Mouse (Mus musculus): ENCODE results near the gene Rnf5. TPM values are rescaled to one million over a fixed set of nuclear protein-coding genes. Genes with fewer than 3 reads are reported as not detected.
A peak's percentile ranks its signal among the peaks of the same experiment; 100 is the strongest.

The Rnf5 gene
- polyA plus RNA-seq, 1 experiment from 2014 or later = 240 TPM

GRCm38 (mm10) chr17:34587814-34588213 lies 15.7 kb downstream of the Rnf5 start:
- no peak for ATAC-seq (ENCODE audit: low FRiP score, low read depth)
- H3K27ac ChIP-seq (replicated peaks) = peak overlapping the region; percentile 99
- peaks cover 54% of the 10 kb centered on the region for H3K4me1 ChIP-seq
- no peaks in the 10 kb centered on the region for H3K36me3 ChIP-seq
- H3K9ac ChIP-seq (replicated peaks) = peak overlapping the region; percentile 87
- peak overlapping the region; percentile 72 for H3K4me2 ChIP-seq (replicated peaks)
- no peaks in the 10 kb centered on the region for H3K9me3 ChIP-seq
- whole genome bisulfite sequencing = 5% methylated on average over 19 of the region's 19 CpGs
- H3K27me3 ChIP-seq = no peaks in the 10 kb centered on the region
- H3K4me3 ChIP-seq = peak overlapping the region; percentile 77

- ATAC-seq (ENCODE audit: low FRiP score, low read depth) = peak; percentile 83
- Histone ChIP-seq H3K27me3 (no peaks in the 10 kb centered on the region), H3K9ac (replicated peaks) (peak overlapping the region; percentile 87), H3K27ac (replicated peaks) (peak overlapping the region; percentile 99), H3K4me1 (peaks cover 51% of the 10 kb centered on the region), H3K9me3 (no peaks in the 10 kb centered on the region), H3K4me3 (peak overlapping the region; percentile 77), H3K36me3 (no peaks in the 10 kb centered on the region), H3K4me2 (replicated peaks) (peak overlapping the region; percentile 72)
- 1% methylated on average over 46 of the region's 50 CpGs for WGBS
These were observed 16.1 kb downstream of the Rnf5 start for GRCm38 (mm10) chr17:34587423-34587811.

GRCm38 (mm10) chr17:34586796-34587422 lies 16.6 kb downstream of the Rnf5 start:
- no peaks in the 10 kb centered on the region for H3K27me3 ChIP-seq
- H3K4me1 ChIP-seq = peaks cover 51% of the 10 kb centered on the region
- H3K4me2 ChIP-seq (replicated peaks) = peak overlapping the region; percentile 72
- H3K4me3 ChIP-seq = peak overlapping the region; percentile 77
- no peaks in the 10 kb centered on the region for H3K9me3 ChIP-seq
- H3K9ac ChIP-seq (replicated peaks) = peak overlapping the region; percentile 87
- ATAC-seq (ENCODE audit: low FRiP score, low read depth) = peak; percentile 81
- under 1% methylated on average over 38 of the region's 38 CpGs for WGBS
- peak overlapping the region; percentile 99 for H3K27ac ChIP-seq (replicated peaks)
- H3K36me3 ChIP-seq = no peaks in the 10 kb centered on the region

GRCm38 (mm10) chr17:34585877-34586771 lies 17.4 kb downstream of the Rnf5 start:
- 15% methylated on average over 32 of the region's 32 CpGs for WGBS
- Histone ChIP-seq H3K36me3 (no peaks in the 10 kb centered on the region), H3K4me1 (peaks cover 45% of the 10 kb centered on the region), H3K4me2 (replicated peaks) (peak overlapping the region; percentile 72), H3K27ac (replicated peaks) (peak overlapping the region; percentile 99), H3K9ac (replicated peaks) (peak overlapping the region; percentile 87), H3K4me3 (peak overlapping the region; percentile 77), H3K27me3 (no peaks in the 10 kb centered on the region), H3K9me3 (no peaks in the 10 kb centered on the region)
- ATAC-seq (ENCODE audit: low FRiP score, low read depth) = peak; percentile 36

GRCm38 (mm10) chr17:34585121-34585520 lies 18.4 kb downstream of the Rnf5 start:
- H3K9ac ChIP-seq (replicated peaks) = peak overlapping the region; percentile 87; the same call in 1 of the 2 replicates
- peaks cover 35% of the 10 kb centered on the region for H3K4me1 ChIP-seq
- H3K9me3 ChIP-seq = no peaks in the 10 kb centered on the region
- whole genome bisulfite sequencing = 88% methylated on average over 8 of the region's 8 CpGs
- H3K36me3 ChIP-seq = no peaks in the 10 kb centered on the region
- H3K27me3 ChIP-seq = no peaks in the 10 kb centered on the region
- no peak overlapping the region; the same call in 1 of the 2 replicates for H3K27ac ChIP-seq (replicated peaks)
- no peak for ATAC-seq (ENCODE audit: low FRiP score, low read depth)
- no peak overlapping the region for H3K4me2 ChIP-seq (replicated peaks)
- H3K4me3 ChIP-seq = no peak overlapping the region

GRCm38 (mm10) chr17:34583819-34584218 lies 19.7 kb downstream of the Rnf5 start:
- H3K4me1 ChIP-seq = peaks cover 22% of the 10 kb centered on the region
- WGBS = 83% methylated on average over 8 of the region's 8 CpGs
- 0 out of 2 replicates have a peak overlapping the region, but pooled peaks have one; percentile 6 for H3K27ac ChIP-seq (replicated peaks)
- H3K4me2 ChIP-seq (replicated peaks) = no peak overlapping the region
- no peak for ATAC-seq (ENCODE audit: low FRiP score, low read depth)
- no peaks in the 10 kb centered on the region for H3K36me3 ChIP-seq
- no peaks in the 10 kb centered on the region for H3K27me3 ChIP-seq
- no peak overlapping the region for H3K4me3 ChIP-seq
- no peaks in the 10 kb centered on the region for H3K9me3 ChIP-seq
- no peak overlapping the region for H3K9ac ChIP-seq (replicated peaks)

- 64% methylated on average over 7 of the region's 7 CpGs for WGBS
- no peak for ATAC-seq (ENCODE audit: low FRiP score, low read depth)
- Histone ChIP-seq H3K9me3 (no peaks in the 10 kb centered on the region), H3K9ac (replicated peaks) (no peak overlapping the region), H3K4me1 (peaks cover 17% of the 10 kb centered on the region), H3K27me3 (no peaks in the 10 kb centered on the region), H3K4me2 (replicated peaks) (no peak overlapping the region), H3K4me3 (no peak overlapping the region), H3K36me3 (no peaks in the 10 kb centered on the region), H3K27ac (replicated peaks) (0 out of 2 replicates have a peak overlapping the region, but pooled peaks have one; percentile 6)
These were observed 20.1 kb downstream of the Rnf5 start for GRCm38 (mm10) chr17:34583397-34583796.

GRCm38 (mm10) chr17:34582528-34582927 lies 21.0 kb downstream of the Rnf5 start:
- H3K4me2 ChIP-seq (replicated peaks) = no peak overlapping the region
- WGBS = 82% methylated on average over 12 of the region's 12 CpGs
- ATAC-seq (ENCODE audit: low FRiP score, low read depth) = no peak
- no peaks in the 10 kb centered on the region for H3K9me3 ChIP-seq
- no peaks in the 10 kb centered on the region for H3K27me3 ChIP-seq
- H3K9ac ChIP-seq (replicated peaks) = no peak overlapping the region
- H3K4me3 ChIP-seq = no peak overlapping the region
- H3K36me3 ChIP-seq = no peaks in the 10 kb centered on the region
- H3K27ac ChIP-seq (replicated peaks) = no peak overlapping the region
- H3K4me1 ChIP-seq = peaks cover 12% of the 10 kb centered on the region

GRCm38 (mm10) chr17:34578070-34578469 lies 25.4 kb downstream of the Rnf5 start:
- Histone ChIP-seq H3K4me1 (no peaks in the 10 kb centered on the region), H3K36me3 (no peaks in the 10 kb centered on the region), H3K4me2 (replicated peaks) (no peak overlapping the region), H3K9me3 (no peaks in the 10 kb centered on the region), H3K27me3 (no peaks in the 10 kb centered on the region), H3K4me3 (no peak overlapping the region), H3K27ac (replicated peaks) (no peak overlapping the region), H3K9ac (replicated peaks) (no peak overlapping the region)
- 83% methylated on average over 3 of the region's 3 CpGs for WGBS
- no peak for ATAC-seq (ENCODE audit: low FRiP score, low read depth)

GRCm38 (mm10) chr17:34576577-34576976 lies 26.9 kb downstream of the Rnf5 start:
- WGBS = 80% methylated on average over 5 of the region's 5 CpGs

GRCm38 (mm10) chr17:34572361-34572760 lies 31.1 kb downstream of the Rnf5 start:
- Histone ChIP-seq H3K9ac (replicated peaks) (no peak overlapping the region), H3K9me3 (no peaks in the 10 kb centered on the region), H3K36me3 (no peaks in the 10 kb centered on the region), H3K4me3 (no peak overlapping the region), H3K4me1 (no peaks in the 10 kb centered on the region), H3K27ac (replicated peaks) (no peak overlapping the region), H3K27me3 (no peaks in the 10 kb centered on the region; the same call in 1 of the 2 replicates), H3K4me2 (replicated peaks) (no peak overlapping the region)
- ATAC-seq (ENCODE audit: low FRiP score, low read depth) = no peak
- WGBS = 11% methylated on average over 15 of the region's 15 CpGs

More at GRCm38 (mm10) chr17:34576577-34576976, 26.9 kb downstream of the Rnf5 start:
- H3K9ac ChIP-seq (replicated peaks) = no peak overlapping the region
- H3K36me3 ChIP-seq = no peaks in the 10 kb centered on the region
- no peak overlapping the region for H3K27ac ChIP-seq (replicated peaks)
- no peak overlapping the region for H3K4me3 ChIP-seq
- H3K4me2 ChIP-seq (replicated peaks) = no peak overlapping the region
- no peaks in the 10 kb centered on the region for H3K4me1 ChIP-seq
- no peaks in the 10 kb centered on the region for H3K9me3 ChIP-seq
- ATAC-seq (ENCODE audit: low FRiP score, low read depth) = no peak
- no peaks in the 10 kb centered on the region for H3K27me3 ChIP-seq

GRCm38 (mm10) chr17:34571875-34572274 lies 31.6 kb downstream of the Rnf5 start:
- Histone ChIP-seq H3K4me1 (no peaks in the 10 kb centered on the region), H3K4me2 (replicated peaks) (no peak overlapping the region), H3K9me3 (no peaks in the 10 kb centered on the region), H3K27me3 (peaks cover 3% of the 10 kb centered on the region; the same call in 1 of the 2 replicates), H3K36me3 (no peaks in the 10 kb centered on the region), H3K4me3 (no peak overlapping the region), H3K9ac (replicated peaks) (no peak overlapping the region), H3K27ac (replicated peaks) (no peak overlapping the region)
- 12% methylated on average over 5 of the region's 5 CpGs for WGBS
- ATAC-seq (ENCODE audit: low FRiP score, low read depth) = no peak
